Mouse (Mus musculus) gastrocnemius, postnatal 36 days (tissue): ENCODE data around the gene BC053393. TPM values are rescaled to one million over a fixed set of nuclear protein-coding genes. Genes with fewer than 3 reads are reported as not detected.
"Not testable (repeated sequence)": the region's sequence is repeated elsewhere in the genome, so short reads cannot be mapped to it uniquely, and the experiment has no call there.

Experiments used
- DNase-seq, 2 experiments: peaks; one replicate each; pipeline ENCODE4 v3.0.0; 2022
- intact Hi-C: fragments of 180-260 bp; cut with DNase I; formaldehyde crosslinking; loops from one replicate; pipeline ENCODE4 v1.15.1; 2025
- long read RNA-seq, 2 experiments: library from polyadenylated mRNA; stranded (forward); transcript quantifications; one replicate each; pipeline ENCODE4 v2.0.0; 2021
- total RNA-seq, 2 experiments: library from RNA; stranded (reverse); gene quantifications; 2 replicates each; pipeline ENCODE4 v1.2.3; 2021

The BC053393 gene
- total RNA-seq, result not detected
- long read RNA-seq, experiment 1, result 0 reads
- long read RNA-seq, experiment 2, result 0 reads

DNA sequence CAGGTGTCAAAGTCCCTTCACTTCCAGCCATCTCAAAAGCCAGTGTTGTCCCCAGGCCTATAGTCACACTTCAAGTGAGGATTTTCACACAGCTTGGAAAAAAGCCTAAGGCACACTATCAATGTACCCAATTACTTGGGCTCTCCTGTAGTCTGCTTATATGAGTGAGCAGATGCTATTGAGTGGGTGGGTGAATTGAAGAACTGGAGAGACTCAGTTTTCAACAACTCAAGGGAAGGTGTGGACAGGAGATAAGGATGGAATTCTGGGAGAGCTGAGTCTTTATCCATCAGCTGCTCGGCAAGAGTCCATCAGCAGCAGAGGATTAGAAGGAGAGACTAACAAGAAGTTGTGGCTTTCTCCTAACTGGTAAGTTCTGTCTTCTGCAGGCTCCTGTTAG is at the start of gene BC053393:
TSS of gene BC053393 (plus strand) at position 210 of the 400 bp plus-strand sequence.
- intact Hi-C loops, result no loop called here
- DNase-seq, result no peak

DNA sequence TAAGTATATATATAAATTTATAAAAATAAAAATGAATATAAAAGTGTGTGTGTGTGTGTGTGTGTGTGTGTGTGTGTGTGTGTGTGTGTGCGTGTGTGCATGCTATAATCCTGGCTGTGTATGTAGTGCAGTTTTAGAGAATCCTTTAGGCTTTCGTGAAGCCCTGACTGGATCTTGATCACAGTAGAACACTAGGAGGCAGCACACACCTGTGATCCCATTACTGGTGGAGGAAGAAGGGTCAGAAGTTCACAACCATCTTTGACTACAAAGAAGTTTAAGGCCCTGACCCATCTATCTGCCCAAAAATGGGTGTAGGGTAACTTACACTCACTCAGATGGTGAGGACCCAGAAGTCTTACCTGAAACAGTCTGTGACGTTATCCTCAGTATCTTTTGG is 48.6 kb upstream of the BC053393 start:
- intact Hi-C loops, result no loop called here
- DNase-seq, result no peak

DNA sequence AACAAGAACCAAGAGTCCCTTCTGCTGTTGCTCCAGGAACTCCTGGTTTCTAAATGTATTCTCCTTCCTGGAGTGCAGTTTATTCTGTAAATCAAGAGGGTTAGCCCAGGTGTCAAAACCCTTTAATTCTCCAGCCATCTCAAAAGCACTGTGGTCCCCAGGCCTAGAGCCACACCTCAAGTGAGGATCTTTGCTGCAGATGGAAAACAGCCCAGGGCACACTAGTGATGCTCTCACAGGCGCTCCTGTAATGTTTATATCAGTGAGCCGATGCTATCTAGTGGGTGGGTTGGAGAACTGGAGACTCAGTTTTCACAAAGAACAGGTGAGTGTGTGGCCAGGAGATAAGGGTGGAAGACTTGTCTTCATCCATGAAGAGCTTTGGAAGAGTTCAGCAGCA is 47.4 kb upstream of the BC053393 start, which contains the start of gene Gm12169:
TSS of gene Gm12169 (plus strand) at position 301 of the 400 bp plus-strand sequence.
- intact Hi-C loops, result no loop called here
- no peak for DNase-seq

DNA sequence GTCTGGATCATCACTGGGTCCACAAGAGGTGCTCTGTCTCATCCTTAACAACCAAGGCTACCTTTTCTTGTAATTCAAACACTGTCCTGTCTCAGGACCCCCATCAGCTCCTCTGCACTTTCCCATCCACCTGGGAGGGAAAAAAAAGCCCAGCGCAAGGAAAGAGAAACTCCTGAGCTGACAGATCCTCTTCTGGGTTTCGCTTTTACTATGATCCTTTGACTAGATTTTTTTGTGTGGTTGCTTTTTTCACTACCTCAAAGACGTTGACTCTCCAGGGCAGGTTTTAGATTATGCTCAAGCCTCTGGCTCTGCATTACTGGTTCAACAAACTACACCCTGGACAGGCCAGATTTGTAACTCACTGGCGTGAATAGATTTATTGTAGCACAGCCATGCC is 41.2 kb upstream of the BC053393 start:
- intact Hi-C loops, result no loop called here
- no peak for DNase-seq

DNA sequence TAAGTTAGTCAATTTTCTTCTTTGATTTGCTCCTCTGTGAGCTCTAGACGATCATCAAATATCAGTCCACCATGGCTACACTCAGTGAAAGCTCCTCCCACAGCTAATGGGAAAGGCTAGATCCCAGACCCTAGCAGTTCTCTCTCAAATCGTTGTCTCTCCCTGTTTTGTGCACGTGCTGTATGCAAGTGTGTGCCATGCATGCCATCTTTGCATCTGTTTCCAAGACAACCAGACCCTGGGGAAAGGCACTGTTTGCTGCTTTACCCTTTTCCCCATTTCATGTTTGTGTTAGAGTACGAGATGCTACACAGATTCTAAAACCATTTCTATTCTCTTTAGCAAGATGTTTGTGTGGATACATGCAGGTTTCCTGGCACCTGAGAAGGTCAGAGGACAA is 34.4 kb upstream of the BC053393 start:
- intact Hi-C loops, result no loop called here

DNA sequence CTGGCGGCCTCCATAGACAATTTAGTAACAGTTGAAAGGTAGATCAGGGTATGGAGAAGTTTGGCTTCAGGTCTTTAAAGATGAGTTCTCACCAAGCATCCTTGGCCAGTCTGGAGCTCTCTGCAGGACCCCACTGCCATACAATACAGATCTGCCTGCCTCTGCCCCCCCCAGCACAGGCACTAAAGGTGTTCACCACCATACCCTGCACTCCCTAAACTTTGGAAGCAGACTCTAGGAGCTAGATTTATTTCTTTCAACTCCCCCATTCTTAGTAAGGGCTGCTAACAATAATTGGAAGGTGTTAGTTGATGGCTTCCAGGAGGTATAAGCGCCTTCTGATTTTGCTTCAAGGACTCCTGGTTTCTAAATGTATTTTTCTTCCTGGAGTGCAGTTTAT is 27.8 kb upstream of the BC053393 start:
- DNase-seq, result no peak
- intact Hi-C loops, result no loop called here

More for the DNA sequence above, 34.4 kb upstream of the BC053393 start:
- DNase-seq, result no peak

DNA sequence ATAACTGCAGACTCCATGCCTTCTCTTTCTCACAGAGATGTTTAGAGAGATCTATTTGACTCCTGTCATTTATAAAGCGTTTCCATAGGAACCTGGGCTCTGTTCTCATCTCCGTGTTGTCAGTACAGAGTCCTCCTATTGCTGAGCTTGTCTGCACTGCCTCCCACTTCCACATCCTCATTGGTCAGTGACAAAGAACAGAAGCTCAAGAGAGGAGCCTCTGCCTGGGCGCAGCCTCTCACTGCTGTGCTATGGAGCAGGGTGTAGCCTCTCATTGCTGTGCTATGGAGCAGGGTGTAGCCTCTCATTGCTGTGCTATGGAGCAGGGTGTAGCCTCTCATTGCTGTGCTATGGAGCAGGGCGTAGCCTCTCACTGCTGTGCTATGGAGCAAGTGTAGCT is 21.6 kb upstream of the BC053393 start:
- intact Hi-C loops, result no loop called here

DNA sequence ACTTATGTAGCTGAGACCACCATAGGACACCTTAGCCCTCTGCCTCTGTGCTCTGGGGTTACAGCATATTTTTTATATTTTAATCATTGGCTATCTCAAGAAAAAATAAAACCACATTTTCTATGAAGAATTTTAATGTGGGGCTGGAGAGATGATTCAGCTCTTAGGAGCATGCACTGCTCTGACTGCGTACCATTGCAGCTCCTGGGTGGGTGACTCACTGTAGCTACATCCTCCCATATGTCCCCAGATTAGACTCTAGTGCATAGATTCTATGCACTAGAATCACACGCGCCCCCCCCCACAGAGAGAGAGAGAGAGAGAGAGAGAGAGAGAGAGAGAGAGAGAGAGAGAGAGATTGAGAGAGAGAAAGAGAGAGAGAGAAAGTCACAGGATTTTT is 18.6 kb upstream of the BC053393 start:
- intact Hi-C loops, result no loop called here

More for the DNA sequence above, 21.6 kb upstream of the BC053393 start:
- no peak for DNase-seq

DNA sequence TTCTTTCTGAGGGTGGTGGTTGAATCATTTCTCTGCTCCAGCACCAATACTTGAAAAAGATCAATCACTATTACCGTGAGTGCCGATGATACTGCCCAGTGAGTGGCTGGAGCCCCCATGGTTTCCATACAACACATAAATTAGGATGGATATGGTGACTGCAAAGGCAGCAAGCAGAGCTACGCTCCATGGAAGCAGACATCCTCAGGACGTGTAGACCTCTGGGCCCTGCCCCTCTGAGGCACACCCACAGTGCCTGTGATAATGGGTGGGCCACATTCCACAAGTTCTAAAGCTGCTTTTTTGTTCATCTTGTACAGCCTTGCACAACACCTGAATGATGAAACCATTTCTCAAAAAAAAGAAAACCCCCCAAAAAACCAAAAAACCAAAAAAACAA is 10.2 kb upstream of the BC053393 start:
- intact Hi-C loops, result no loop called here
- DNase-seq, result no peak

More for the DNA sequence above, 18.6 kb upstream of the BC053393 start:
- DNase-seq, result no peak

DNA sequence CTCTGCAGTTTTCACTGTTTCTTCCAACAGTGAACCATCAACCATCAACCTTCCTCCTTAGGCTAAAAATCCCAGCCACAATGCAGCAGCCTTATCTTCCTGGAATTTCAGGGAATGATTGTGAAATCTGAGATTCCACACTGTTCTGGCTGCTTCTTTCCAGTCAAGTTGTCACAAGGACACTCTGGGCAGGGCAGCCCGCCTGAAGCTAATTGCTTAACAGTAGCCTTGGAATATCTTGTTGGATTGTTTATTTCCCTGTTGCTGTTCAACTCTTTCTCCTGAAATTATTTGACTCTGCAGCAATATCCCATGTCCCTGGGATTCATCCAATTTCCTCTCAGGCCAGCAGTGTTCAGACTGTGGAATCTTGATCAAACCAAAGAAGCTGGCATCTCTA is 6.7 kb upstream of the BC053393 start:
- DNase-seq, result no peak

DNA sequence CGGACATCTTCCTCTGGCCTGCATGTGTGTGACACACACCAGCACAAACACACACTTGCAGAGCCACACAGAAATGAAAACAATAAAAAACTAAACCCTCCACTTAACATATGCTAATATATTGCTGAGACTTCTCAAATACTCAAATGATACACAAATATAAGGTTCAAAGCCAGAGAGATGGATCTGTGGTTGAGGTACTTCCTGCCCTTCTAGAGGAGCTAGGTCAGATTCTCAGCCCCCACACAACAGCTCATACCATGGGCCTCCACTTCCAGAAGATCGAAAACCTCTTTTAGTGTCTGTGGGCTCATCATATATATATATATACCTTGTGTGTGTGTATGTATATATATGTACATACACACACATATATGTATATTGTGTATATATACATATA is 5.4 kb upstream of the BC053393 start:
- intact Hi-C loops, result no loop called here
- no peak for DNase-seq

More for the DNA sequence above, 6.7 kb upstream of the BC053393 start:
- intact Hi-C loops, result no loop called here

DNA sequence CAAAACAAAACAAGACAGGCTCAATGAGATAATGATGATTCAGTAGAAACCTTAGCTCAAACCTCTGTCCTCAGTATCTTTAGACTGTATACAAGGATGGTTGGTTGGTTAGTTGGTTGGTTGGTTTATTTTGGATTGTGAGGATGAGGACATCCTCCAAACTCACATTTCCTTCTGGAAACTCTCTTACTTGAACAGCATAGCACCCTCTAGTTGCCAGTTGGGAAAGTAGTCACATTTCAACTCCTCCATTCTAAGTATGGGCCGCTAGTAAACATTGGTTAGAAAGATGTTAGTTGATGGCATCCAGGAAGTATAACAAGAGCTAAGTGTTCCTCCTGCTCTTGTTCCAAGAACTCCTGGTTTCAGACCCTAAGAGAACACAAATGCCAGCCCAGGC is 2.2 kb upstream of the BC053393 start:
- intact Hi-C loops, result no loop called here
- DNase-seq, result no peak

DNA sequence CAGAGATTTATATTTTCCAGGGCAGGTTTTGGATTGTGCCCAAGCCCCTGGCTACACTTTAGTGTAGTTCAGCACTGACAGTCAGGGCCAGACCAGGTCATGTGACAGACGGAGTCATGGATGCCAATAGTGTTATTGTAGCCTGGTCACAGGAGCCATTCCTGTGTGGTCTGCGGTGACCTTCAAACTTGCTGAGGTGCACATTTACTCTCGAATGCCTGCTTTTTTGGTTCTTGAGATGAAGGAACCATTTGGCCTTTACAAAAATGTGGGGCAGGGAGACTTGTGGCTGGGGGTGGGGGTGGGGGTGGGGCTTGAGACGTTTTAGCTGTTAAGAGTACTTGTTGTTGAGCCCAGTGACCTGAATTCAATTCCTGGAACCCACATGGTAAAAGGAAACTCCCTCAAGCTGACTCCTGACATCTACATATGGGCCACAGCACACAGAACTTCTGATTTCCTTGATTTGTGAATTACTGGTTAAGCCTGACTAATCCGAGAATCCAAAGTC is 7.5 kb downstream of the BC053393 start:
- intact Hi-C loops, result no loop called here
- DNase-seq, result no peak

DNA sequence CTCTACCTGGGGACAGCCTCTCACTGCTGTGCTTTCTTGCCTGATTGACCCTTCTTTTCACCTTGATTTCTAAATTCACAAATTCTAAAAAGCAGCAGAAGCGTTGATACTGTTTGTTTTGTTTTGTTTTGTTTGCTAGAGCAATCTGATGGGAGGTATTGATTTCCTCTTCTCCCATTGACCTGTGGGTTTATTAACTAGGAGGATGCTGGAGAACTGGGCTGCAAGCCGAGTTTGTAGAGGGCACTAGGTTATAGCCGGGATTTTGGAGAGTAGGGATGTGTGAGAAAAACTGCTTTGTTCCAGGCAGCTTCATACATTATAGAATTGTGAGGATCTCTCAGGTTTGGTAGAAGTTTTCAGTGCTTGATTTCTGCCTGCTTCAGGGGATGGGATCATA is 9.1 kb downstream of the BC053393 start:
- no peak for DNase-seq
- intact Hi-C loops, result no loop called here

DNA sequence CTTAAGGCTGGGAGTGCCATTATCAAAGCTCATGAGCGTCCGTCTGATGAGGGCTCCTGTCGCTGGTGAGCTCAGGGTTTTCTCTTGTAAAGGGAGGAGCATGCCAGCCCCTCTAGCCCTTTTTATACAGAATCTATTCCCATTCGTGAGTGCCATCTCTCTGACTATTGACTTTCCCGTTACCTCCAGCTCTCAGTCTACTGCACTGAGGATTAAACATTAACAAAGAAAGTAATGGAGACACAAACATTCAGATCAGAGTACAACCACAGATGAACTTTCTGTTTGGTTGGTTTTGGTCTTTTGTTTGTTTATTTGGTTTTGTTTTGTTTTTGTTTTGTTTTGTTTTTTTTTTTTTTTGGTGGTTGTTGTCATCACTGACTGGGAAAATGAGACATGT is 11.4 kb downstream of the BC053393 start:
- intact Hi-C loops, result no loop called here
- no peak for DNase-seq

DNA sequence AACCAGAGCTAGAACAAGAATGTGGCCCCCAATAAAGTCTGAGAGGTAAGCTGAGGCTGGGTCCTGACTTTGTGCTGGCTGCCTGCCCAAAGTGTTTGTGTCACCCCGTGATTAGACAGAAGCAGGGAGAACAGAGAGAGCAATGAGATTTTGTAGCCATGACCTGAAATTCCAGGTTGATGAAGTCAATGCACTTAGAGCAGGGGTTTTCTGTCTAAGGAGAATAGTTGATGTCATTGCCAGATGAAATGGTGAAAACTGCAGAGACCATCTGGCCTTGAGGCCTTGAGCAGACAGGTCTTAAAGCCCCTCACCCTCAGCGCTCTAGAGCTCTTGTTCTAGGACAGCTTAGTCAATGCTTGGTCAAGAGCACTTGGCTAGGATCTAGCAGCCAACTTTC is 21.1 kb downstream of the BC053393 start:
- DNase-seq, result no peak
- intact Hi-C loops, result no loop called here

DNA sequence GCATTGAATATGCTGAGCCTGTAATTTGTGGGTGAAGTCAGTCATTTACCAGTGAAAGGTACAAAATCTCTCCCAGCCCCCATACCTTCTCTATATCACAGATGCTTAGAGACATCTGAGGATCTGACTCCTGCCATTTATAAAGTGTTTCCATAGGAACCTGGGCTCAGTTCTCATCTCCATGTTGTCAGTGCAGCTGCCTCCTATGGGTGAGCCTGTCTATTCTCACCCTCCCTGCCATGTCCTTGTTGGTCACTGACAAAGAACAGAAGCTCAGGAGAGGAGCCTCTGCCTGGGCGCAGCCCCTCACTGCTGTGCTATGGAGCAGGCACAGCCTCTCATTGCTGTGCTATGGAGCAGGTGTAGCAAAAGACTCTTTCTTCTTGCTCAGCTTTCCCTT is 48.6 kb downstream of the BC053393 start:
- intact Hi-C loops, result no loop called here

DNA sequence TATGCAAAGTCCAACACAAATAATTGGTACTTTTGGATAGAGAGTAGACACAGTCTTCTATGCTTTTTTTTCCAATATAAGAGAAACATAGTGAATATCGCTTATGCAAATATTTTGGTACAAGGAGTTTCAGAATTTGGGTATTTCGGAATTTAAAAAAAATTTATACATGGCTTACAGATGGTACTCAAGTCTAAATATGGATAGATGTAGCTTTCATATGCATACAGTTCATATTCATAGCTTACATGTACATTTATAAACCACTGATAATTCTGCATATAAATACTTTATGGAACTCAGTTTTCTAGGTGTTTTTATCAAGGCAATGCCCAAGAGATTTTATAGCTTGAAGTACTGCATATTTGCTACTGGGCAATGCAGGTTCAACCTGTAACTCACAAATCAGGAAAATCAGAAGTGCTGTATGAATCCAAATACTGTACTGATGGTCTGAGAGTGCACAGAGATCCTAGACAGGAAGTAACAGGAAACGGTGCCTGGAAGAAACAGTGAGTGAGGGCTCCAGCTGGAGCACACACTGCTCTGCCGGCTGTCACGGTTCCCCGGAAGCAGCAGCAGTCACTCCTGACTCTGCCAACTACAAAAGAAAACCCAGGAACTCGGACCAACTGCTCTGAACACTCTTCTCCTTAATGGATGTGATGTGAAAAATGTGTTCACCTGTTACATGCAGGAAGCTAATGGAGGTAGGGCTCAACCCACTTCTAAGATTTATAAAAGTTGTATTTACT is 49.3 kb downstream of the BC053393 start:
- DNase-seq, result no peak
- intact Hi-C loops, result no loop called here

More for the DNA sequence above, 48.6 kb downstream of the BC053393 start:
- no peak for DNase-seq

DNA sequence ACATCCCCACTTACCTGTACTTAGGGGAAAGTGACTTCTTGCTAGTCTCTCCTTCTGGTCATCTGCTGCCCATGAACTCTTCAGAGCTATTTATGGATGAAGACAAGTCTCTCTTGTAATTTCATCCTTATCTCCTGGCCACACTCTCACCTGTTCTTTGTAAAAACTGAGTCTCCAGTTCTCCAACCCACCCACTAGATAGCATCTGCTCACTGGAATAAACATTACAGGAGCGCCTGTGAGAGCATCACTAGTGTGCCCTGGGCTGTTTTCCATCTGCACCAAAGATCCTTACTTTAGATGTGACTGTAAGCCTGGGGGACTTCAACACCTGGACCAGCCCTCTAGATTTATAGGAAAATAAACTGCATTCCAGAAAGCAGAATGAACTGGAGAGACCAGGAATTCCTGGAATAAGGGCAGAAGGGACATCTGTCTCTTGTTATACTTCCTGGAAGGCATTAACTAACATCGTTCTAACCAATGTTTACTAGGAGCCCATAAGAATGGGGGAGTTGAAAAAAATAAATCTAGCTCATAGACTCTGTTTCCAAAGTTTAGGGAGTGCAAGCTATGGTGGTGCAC is 58.0 kb downstream of the BC053393 start, which contains the start of gene Dppa1:
TSS of gene Dppa1 (minus strand) at position 51 of the 585 bp plus-strand sequence.
- intact Hi-C loops, result loop anchor here (2.0 kb wide), 1 partner anchor 19 kb away; no protein-coding TSS in a partner anchor
- no peak for DNase-seq

DNA sequence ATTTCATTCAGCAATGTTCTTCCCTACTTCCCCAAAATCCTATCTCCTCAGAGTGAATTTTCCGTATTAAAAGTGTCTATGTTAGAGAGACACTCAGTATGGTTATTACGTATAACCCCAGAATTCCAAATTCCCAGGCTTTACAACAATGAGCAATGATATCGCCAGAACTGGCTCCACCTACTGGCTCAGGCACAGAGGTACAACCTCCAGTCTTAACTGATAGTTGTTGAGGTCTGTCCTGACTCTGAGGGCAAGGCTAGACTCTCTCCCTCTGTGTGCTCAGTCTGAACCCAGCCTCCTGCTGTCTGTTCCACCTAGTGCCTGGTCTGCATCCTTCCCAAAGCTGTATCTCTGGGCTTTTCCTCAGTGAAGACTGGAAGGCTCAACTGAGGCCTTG is 60.3 kb downstream of the BC053393 start:
- no peak for DNase-seq
- intact Hi-C loops, result no loop called here

DNA sequence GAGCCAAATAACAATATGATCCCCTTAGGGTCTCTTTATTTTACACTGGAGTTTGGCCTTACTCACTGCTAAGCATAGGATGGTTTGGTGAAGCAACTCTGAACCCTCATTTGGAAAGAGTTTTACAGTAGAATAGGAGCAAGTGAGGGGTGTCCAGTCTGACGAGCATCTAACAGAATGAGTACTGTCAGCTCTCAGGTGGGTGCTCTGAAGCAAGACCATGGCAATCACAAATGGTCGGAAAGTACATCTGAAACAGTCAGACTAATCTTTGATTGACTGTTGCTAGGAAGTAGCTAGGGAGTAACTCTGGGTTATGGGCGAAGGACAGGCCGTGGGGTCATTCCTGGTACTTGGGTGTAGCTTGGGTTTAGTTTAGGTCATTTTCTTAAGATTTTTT is 64.2 kb downstream of the BC053393 start:
- intact Hi-C loops, DNase-seq: not testable (repeated sequence)

DNA sequence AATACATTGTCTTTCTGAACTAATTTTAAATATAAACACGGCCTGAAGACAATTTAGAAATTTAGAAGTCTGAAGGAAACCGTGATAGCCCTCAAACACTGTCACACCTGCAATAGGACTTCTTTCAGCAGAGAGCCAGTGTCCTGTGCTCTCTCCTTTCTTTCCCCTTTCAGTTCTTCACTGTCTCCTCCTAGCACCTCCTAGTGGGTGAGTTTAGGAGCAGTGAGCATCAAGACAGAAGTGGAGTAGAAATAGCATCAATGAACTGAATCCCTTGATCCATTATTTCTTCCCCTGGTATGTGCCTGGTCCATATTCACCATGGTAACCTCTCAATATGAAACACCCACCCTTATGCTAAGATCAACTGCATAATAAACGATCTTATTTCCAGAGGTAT is 65.2 kb downstream of the BC053393 start:
- no peak for DNase-seq
- intact Hi-C loops, result no loop called here
